8 mouse cellular contexts compared by ENCODE assay signal in genomic region chr11:35664991-35665390, GRCm38 (mm10).
DNase-seq lines count a peak whose midpoint lies in the region; ATAC-seq and TF ChIP-seq lines count a peak whose summit lies in the region.

No protein-coding gene starts in this region.

- no peak overlapping the region for H3K27ac ChIP-seq in cortical plate, adult 2 months (ENCODE audit: insufficient read depth, low read length)
- no peak overlapping the region for H3K27ac ChIP-seq in hindbrain, embryonic 10.5 days
- H3K27ac ChIP-seq in limb, embryonic 10.5 days, result no peak overlapping the region

- no peak for TF ChIP-seq POLR2A in cortical plate, adult 2 months (IDR thresholded peaks at IDR 0.05; ENCODE audit: extremely low read depth, insufficient read depth, low read length)

- H3K9me3 ChIP-seq in hindbrain, embryonic 10.5 days, result no peaks in the 10 kb centered on the region
- H3K9me3 ChIP-seq in limb, embryonic 10.5 days (replicated peaks), result no peaks in the 10 kb centered on the region

- no peak for ATAC-seq in CD4-positive, CD25-positive, alpha-beta regulatory T cell, adult 4 months

- 54% methylated on average over 5 of the region's 5 CpGs for WGBS in hindbrain, embryonic 10.5 days
- WGBS in limb, embryonic 10.5 days, result 63% methylated on average over 5 of the region's 5 CpGs

- H3K4me1 ChIP-seq in cortical plate, adult 2 months (ENCODE audit: control insufficient read depth, insufficient read depth, low read length), result peaks cover 4% of the 10 kb centered on the region
- peaks cover 11% of the 10 kb centered on the region for H3K4me1 ChIP-seq in hindbrain, embryonic 10.5 days (replicated peaks)
- peaks cover 9% of the 10 kb centered on the region; the same call in 1 of the 2 replicates for H3K4me1 ChIP-seq in limb, embryonic 10.5 days

- no peak overlapping the region for H3K4me3 ChIP-seq in cortical plate, adult 2 months (ENCODE audit: insufficient read depth, low read length)
- H3K4me3 ChIP-seq in hindbrain, embryonic 10.5 days, result no peak overlapping the region
- no peak overlapping the region for H3K4me3 ChIP-seq in limb, embryonic 10.5 days

- H3K36me3 ChIP-seq in hindbrain, embryonic 10.5 days, result peaks cover 46% of the 10 kb centered on the region
- peaks cover 38% of the 10 kb centered on the region for H3K36me3 ChIP-seq in limb, embryonic 10.5 days

- DNase-seq in layer of hippocampus, postnatal 10 days (ENCODE audit: low spot score in 2 of 2), result peak; percentile 40 to 60
- DNase-seq in layer of hippocampus, postnatal 25 days (ENCODE audit: extremely low spot score in 1 of 2, low spot score in 1 of 2), result no peak
- DNase-seq in NIH3T3 (ENCODE audit: low read depth), result peak; percentile 39
- DNase-seq in hindbrain, embryonic 10.5 days (ENCODE audit: low spot score), result peak; percentile 50
- DNase-seq in limb, embryonic 10.5 days (ENCODE audit: low spot score), result peak; percentile 52
- peak; percentile 66 to 72 for DNase-seq in right cerebral cortex, postnatal 10 days (ENCODE audit: low spot score in 2 of 2)

- peaks cover 30% of the 10 kb centered on the region for H3K27me3 ChIP-seq in hindbrain, embryonic 10.5 days (ENCODE audit: insufficient read depth, poor library complexity, severe bottlenecking)
- H3K27me3 ChIP-seq in limb, embryonic 10.5 days (ENCODE audit: low read depth, poor library complexity, severe bottlenecking), result peaks cover 10% of the 10 kb centered on the region; the same call in 1 of the 2 replicates

- peak; percentile 87 for TF ChIP-seq CTCF in cortical plate, adult 2 months (IDR thresholded peaks at IDR 0.05; ENCODE audit: extremely low read depth, insufficient read depth, low read length)

Comparison
In these comparisons a context has a peak if more than half of its experiments do, and no peak if none do; other contexts are left out.
1. DNase-seq: peak in layer of hippocampus, postnatal 10 days (2 of 2), NIH3T3 (single experiment), hindbrain, embryonic 10.5 days (single experiment), limb, embryonic 10.5 days (single experiment) and right cerebral cortex, postnatal 10 days (2 of 2); none in layer of hippocampus, postnatal 25 days (0 of 2).